Mouse (Mus musculus) intestine, embryonic 16.5 days (tissue): ENCODE data around the gene Csrnp3. TPM values are rescaled to one million over a fixed set of nuclear protein-coding genes. Genes with fewer than 3 reads are reported as not detected.

Experiments
- ATAC-seq: fragments of 200-750 bp; cut with Nextera tagmentation; 2 replicates; pipeline ENCODE4 v1.8.0; 2017; ENCODE audit warnings: moderate TSS enrichment, moderate library complexity
- H3K27ac ChIP-seq: fragments of 300-500 bp; sonication (generic); 2 replicates; pipeline ENCODE4 v1.5.1; 2014; ENCODE audit warnings: mild to moderate bottlenecking, low read length
- H3K27me3 ChIP-seq: fragments of 300-500 bp; sonication (generic); replicated peaks from 2 replicates; pipeline ENCODE4 v1.6.1; 2014; ENCODE audit warnings: low read length, control low read depth, mixed read lengths; ENCODE audit not compliant: control insufficient read depth, insufficient read depth
- H3K36me3 ChIP-seq: fragments of 300-500 bp; sonication (generic); 2 replicates; pipeline ENCODE4 v1.6.1; 2014; ENCODE audit warnings: low read length, control low read depth; ENCODE audit not compliant: control insufficient read depth, insufficient read depth
- H3K4me1 ChIP-seq: fragments of 300-500 bp; sonication (generic); 2 replicates; pipeline ENCODE4 v1.6.1; 2014; ENCODE audit warnings: low read length, control low read depth, mixed read lengths; ENCODE audit not compliant: control insufficient read depth, insufficient read depth
- H3K4me2 ChIP-seq: fragments of 300-500 bp; sonication (generic); 2 replicates; pipeline ENCODE4 v1.6.1; 2014; ENCODE audit warnings: low read depth, low read length, control low read depth
- H3K4me3 ChIP-seq: fragments of 300-500 bp; sonication (generic); 2 replicates; pipeline ENCODE4 v1.5.1; 2014; ENCODE audit warnings: mild to moderate bottlenecking, low read length
- H3K9ac ChIP-seq: fragments of 300-500 bp; sonication (generic); 2 replicates; pipeline ENCODE4 v1.6.1; 2014; ENCODE audit warnings: low read depth, low read length
- H3K9me3 ChIP-seq: fragments of 300-500 bp; sonication (generic); 2 replicates; pipeline ENCODE4 v1.6.1; 2016; ENCODE audit warnings: low read length, control low read depth; ENCODE audit not compliant: control insufficient read depth
- WGBS: fragments of 180-500 bp; shearing (Covaris S2); extraction: QIAGEN DNeasy Blood & Tissue Kit; methylation state at CpG from one replicate; pipeline ENCODE4 v1.1.7; 2014; 5-methylcytosine and 5-hydroxymethylcytosine counted together
- polyA plus RNA-seq: library from polyadenylated mRNA; unstranded; fragments of >200 nt; fragmentation: Nextera tagmentation; extraction: Ambion mirVana; gene quantifications from 2 replicates; pipeline ENCODE4 v1.2.1, GENCODE M21; 2015

Csrnp3 gene
- polyA plus RNA-seq, 1 experiment from 2014 or later = 1.7 TPM

DNA sequence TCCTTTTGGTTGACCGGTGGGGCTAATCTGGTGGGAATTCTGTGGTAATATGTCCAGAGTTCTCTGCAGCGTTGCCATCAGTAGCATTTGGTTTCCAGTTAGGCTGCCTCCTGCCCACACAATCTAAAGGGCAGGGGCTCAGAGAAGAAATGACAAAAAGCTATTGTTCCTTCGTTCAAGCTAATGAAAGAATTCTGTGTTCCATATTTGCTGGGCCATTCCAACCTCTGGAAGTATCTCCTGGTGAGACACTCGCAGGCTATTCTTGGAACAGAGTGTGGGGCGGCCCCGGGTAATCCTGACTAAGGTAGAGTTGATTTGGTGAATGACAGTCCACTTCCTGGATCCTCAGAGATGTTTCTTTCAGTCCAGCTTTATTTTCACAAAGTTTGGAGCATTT, 179.3 kb downstream of the Csrnp3 start:
- Histone ChIP-seq H3K9me3 (no peaks in the 10 kb centered on the region), H3K9ac (no peak overlapping the region), H3K4me1 (no peaks in the 10 kb centered on the region), H3K4me3 (no peak overlapping the region), H3K36me3 (no peaks in the 10 kb centered on the region), H3K27ac (no peak overlapping the region), H3K27me3 (no peaks in the 10 kb centered on the region), H3K4me2 (no peak overlapping the region)
- no peak for ATAC-seq
- WGBS = 75% methylated on average over 6 of the region's 6 CpGs

DNA sequence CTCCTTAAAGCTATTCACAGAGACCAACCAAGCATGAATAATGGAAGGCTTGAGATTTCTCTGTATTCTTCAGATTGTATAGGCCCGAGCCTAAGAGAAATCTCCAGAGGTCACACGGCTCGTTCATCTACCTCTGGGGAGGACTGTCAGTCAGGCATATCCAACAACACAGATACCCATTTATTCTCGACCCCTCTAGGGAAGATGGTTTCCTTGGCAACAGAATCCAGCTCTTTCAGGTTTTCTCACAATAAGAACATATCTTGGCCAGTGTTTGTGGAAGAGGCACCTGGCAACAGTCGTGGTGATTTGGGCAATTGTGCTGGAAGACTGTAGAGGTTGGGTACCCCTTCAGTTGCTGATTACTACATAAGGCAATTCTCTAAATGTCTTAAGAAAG, 183.2 kb downstream of the Csrnp3 start:
- Histone ChIP-seq H3K36me3 (no peaks in the 10 kb centered on the region), H3K4me1 (no peaks in the 10 kb centered on the region), H3K27ac (no peak overlapping the region), H3K9ac (no peak overlapping the region), H3K9me3 (no peaks in the 10 kb centered on the region), H3K27me3 (no peaks in the 10 kb centered on the region), H3K4me3 (no peak overlapping the region), H3K4me2 (no peak overlapping the region)
- ATAC-seq = no peak
- WGBS = 60% methylated on average over 5 of the region's 5 CpGs

DNA sequence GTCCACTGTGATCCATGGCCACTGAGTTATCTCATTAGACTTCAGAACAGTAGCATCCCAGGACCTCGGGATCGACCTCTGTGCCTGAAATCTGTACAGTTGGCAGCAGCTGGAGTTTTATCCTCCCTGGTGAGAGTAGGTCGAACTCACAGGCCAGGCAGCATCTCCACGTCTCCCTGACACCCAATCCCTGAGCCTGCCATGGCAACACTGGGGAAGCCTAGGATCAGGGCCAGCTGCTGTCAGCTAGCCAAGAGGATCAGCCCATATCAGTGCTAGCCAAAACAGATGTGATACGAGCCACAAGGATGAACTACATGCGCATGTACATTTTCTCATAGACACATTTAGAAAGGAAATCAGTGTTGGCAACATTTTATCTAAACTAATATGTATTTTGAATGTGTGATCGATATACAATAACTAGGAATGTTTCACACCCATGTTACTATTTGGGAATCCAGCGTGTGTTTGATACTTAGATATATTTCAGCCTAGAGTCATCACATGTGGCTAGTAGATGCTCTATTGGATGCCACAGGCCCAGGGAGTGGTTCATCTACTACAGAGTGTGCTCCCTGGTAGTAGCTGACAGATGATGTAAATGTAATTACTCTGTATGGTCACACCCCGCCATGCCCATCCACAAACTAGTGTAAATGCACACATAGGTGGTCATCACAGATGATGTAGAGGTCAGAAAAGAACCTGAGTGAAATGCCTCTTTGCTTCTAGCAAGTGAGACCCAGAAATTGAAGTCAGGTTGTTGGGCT, 189.5 kb downstream of the Csrnp3 start:
- H3K27me3 ChIP-seq = no peaks in the 10 kb centered on the region
- ATAC-seq = no peak
- WGBS = 71% methylated on average over 9 of the region's 9 CpGs
- no peaks in the 10 kb centered on the region for H3K4me1 ChIP-seq
- H3K4me2 ChIP-seq = no peak overlapping the region
- H3K36me3 ChIP-seq = no peaks in the 10 kb centered on the region
- no peak overlapping the region for H3K27ac ChIP-seq
- H3K4me3 ChIP-seq = no peak overlapping the region
- no peak overlapping the region for H3K9ac ChIP-seq
- no peaks in the 10 kb centered on the region for H3K9me3 ChIP-seq

DNA sequence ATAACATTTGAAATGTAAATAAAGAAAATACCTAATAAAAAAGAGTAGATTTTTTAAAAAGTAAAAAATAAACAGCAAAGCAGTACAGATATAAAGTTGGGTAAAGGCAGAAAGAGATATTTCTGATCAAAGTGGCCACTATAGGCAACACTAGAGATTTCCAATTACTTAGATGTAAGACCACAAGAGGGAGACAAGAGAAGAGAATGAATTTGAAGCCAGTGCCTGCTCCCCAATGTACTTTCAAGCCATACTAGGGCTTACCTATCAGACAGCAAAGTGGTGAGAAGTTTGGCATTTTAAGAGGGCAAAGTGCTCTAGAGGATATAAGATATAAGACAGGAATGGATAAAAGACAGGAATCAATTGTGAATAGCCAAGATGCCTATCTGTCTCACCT, 195.0 kb downstream of the Csrnp3 start:
- no peak overlapping the region for H3K4me2 ChIP-seq
- H3K4me1 ChIP-seq = no peaks in the 10 kb centered on the region
- no peaks in the 10 kb centered on the region for H3K9me3 ChIP-seq
- no peak for ATAC-seq
- H3K9ac ChIP-seq = no peak overlapping the region
- H3K36me3 ChIP-seq = no peaks in the 10 kb centered on the region
- no peak overlapping the region for H3K27ac ChIP-seq
- H3K27me3 ChIP-seq = no peaks in the 10 kb centered on the region
- no peak overlapping the region for H3K4me3 ChIP-seq

DNA sequence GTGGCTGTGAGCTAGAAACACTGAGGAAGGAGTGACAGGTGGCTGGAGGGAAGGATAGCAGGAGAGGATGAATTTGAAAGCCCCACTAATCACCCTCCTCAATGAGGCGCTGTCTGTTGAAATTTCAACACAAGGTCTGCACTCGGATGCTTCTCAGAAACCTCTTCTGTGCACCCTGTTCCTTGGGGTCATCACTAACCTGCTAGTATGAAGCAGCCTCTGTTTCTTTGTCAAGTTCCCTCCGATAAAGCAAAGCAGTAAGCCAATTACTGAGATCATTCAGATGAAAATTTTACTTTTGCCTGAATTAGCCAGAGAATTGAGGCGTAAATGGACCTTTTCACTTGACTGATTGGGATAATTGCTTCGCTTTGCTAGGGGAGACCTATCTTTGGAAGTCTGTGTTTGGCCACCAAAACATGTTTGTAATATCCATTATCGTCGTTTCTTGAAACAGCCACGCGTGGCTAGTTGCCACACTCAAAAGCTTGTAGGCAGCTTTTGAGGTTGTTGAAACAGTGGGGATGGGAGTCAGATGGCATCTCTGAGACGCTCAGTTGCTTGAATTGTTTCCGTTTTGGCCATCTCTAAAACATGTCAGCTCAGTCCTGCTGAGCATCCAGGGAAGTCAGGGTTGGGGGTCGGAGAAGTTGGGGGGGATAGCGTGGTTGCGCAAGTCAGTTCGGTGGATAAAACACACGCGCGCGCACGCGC, 195.8 kb downstream of the Csrnp3 start:
- Histone ChIP-seq H3K27ac (no peak overlapping the region), H3K9ac (no peak overlapping the region)

DNA sequence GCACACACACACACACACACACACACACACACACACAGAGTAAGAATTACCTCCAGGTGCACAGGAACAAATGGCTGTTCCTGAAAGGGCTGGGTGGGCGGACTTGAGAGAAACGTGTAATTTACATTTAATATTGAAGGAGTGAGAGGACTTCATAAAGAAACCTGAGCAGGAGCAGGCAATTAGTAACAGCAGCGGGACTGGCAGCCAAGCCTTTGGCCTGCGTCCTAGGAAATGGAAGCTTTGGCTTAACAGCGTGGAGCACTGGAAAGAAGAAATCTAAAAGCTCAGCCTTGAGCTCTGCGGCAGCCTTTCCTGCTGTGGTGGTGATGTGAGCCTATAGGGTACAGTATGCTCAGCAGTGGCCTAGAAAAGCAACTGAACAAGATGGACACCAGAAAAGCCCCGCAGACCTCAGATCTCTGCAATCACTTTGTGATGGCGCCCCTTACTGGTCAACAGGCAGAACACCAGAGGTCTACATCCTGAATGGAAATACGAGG, 196.4 kb downstream of the Csrnp3 start:
- Histone ChIP-seq H3K27ac (no peak overlapping the region), H3K36me3 (no peaks in the 10 kb centered on the region), H3K27me3 (no peaks in the 10 kb centered on the region), H3K4me1 (no peaks in the 10 kb centered on the region), H3K4me3 (no peak overlapping the region), H3K4me2 (no peak overlapping the region), H3K9me3 (no peaks in the 10 kb centered on the region), H3K9ac (no peak overlapping the region)
- WGBS = 72% methylated on average over 9 of the region's 9 CpGs
- no peak for ATAC-seq

More for the DNA sequence above, 195.8 kb downstream of the Csrnp3 start:
- no peak for ATAC-seq
- 88% methylated on average over 21 of the region's 21 CpGs for WGBS
- Histone ChIP-seq H3K4me1 (no peaks in the 10 kb centered on the region), H3K4me2 (no peak overlapping the region), H3K9me3 (no peaks in the 10 kb centered on the region), H3K36me3 (no peaks in the 10 kb centered on the region), H3K27me3 (no peaks in the 10 kb centered on the region), H3K4me3 (no peak overlapping the region)

DNA sequence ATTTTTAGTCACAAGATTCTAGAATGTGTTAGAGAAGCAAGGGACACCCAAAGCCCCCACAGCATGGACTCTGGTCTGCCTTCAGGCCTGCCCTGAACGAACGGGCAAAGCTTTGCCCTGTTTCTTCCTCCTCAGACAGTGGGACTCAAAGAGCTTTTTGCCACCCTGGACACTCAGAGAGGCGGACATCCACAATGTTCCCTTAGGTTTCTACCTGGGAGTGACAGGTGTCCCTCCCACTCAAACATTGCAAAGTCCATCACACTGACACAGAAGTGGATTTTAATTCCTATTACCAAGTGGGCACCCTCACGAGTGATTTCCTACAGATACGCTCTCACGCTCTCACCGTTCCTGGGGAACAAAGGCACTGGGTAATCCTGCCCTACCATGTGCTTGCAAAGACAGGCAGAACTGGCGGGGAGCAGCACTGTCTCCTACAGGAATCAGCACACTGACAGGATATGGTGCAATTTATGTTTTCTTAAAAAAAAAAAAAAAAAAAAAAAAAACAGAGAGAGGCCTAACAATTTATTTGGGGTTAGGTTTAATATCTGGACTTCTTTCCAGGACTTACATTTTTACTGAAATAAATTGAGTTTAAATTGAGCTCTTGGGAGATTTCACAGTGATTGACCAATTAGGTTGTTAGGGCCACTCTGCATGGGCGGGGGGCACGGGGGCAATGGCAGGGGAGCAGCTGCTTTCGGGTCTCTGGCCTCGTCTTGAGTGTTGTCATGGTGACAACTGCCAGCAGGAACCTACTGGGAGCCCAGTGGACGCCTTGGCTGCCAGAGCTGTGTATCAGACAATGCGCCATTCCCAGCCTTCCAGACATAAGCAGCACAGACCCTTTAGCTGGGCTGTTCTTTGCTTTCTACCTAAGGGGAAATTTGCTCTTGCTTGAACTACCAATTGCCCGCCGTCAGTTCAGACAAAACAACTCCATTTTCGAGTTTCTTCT, 198.2 kb downstream of the Csrnp3 start:
- ATAC-seq = no peak
- Histone ChIP-seq H3K4me1 (no peaks in the 10 kb centered on the region), H3K36me3 (no peaks in the 10 kb centered on the region), H3K27me3 (no peaks in the 10 kb centered on the region), H3K4me2 (no peak overlapping the region), H3K9me3 (no peaks in the 10 kb centered on the region), H3K4me3 (no peak overlapping the region), H3K27ac (no peak overlapping the region), H3K9ac (no peak overlapping the region)
- 65% methylated on average over 17 of the region's 17 CpGs for WGBS

DNA sequence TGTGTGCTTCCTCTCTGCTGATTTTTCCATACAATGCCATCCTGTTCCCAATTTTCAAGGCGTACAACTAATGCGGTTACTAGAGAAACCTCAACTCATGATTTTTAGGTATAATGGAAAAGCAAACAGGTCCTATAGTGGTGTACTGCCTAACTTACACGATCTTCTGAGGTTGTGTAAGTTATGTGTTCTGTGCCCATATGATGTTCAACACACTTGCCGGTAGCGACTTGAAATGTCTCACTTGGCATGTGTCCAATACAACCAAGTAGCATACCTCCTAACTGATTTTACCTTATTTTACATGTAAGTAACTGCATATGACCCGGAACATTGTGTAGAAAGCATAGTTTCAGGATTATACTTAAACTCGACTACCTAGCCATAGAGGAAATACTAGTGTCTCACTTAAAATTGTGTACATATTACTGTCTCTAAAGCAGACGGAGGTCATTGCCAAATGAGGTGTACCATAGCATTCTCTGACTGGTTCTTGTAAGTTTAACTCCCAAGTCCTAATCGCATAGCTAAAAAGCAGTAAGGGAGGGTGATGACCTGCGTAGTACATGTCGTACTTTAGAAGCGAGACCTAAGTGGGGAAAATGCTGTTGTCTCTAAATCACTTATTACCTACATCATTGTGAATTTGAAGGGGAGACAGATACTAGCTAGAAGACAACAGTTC, 199.0 kb downstream of the Csrnp3 start:
- Histone ChIP-seq H3K27ac (no peak overlapping the region), H3K9ac (no peak overlapping the region), H3K4me2 (no peak overlapping the region), H3K36me3 (no peaks in the 10 kb centered on the region), H3K4me3 (no peak overlapping the region), H3K9me3 (no peaks in the 10 kb centered on the region), H3K4me1 (no peaks in the 10 kb centered on the region), H3K27me3 (no peaks in the 10 kb centered on the region)
- 89% methylated on average over 12 of the region's 12 CpGs for WGBS
- no peak for ATAC-seq
